21 mouse cellular contexts compared by ENCODE assay signal in genomic region chrX:167098914-167099313, GRCm38 (mm10).
DNase-seq lines count a peak whose midpoint lies in the region; ATAC-seq and TF ChIP-seq lines count a peak whose summit lies in the region.
"Had no signal": no experiment of that assay in that cellular context is flagged by ENCODE, and none has a peak within 500 bp of the region (broad histone marks: within the 10 kb centered on the region; RNA-seq: fewer than 3 reads in every experiment).

No protein-coding gene starts in this region.

- no peaks in the 10 kb centered on the region for H3K4me1 ChIP-seq in lung, embryonic 16.5 days (replicated peaks; ENCODE audit: control insufficient read depth, insufficient read depth, low read length)
- H3K4me1 ChIP-seq in CH12.LX (ENCODE audit: control insufficient read depth in 1 of 2, insufficient read depth in 2 of 2) (peaks cover 4 to 30% of the 10 kb centered on the region in 2 experiments), ES-E14 (ENCODE audit: control insufficient read depth in 2 of 2, insufficient read depth in 2 of 2, low read length in 2 of 2, poor library complexity in 1 of 2) (no peaks in the 10 kb centered on the region)
- H3K4me1 ChIP-seq: embryonic facial prominence, embryonic 15.5 days had no signal

- TF ChIP-seq POLR2A in CH12.LX (IDR thresholded peaks at IDR 0.05; ENCODE audit: low read depth, low read length) (no peak), myocyte (IDR thresholded peaks at IDR 0.05; ENCODE audit: insufficient read length, low read depth) (no peak)

- H3K27me3 ChIP-seq in lung, embryonic 16.5 days (ENCODE audit: control insufficient read depth, insufficient read depth, low read depth, low read length), result no peaks in the 10 kb centered on the region; the same call in 1 of the 2 replicates
- H3K27me3 ChIP-seq in CH12.LX (replicated peaks) (no peaks in the 10 kb centered on the region), myocyte (ENCODE audit: control insufficient read depth, insufficient read depth, insufficient read length) (no peaks in the 10 kb centered on the region)

- H3K4me3 ChIP-seq in lung, embryonic 16.5 days (ENCODE audit: low read length), result no peak overlapping the region
- H3K4me3 ChIP-seq in CH12.LX (replicated peaks in 1 of 3; ENCODE audit: low read depth in 2 of 3, low read length in 2 of 3, poor library complexity in 1 of 3), result no peak overlapping the region
- no peak overlapping the region for H3K4me3 ChIP-seq in ES-E14 (ENCODE audit: insufficient read depth in 1 of 2, low read depth in 1 of 2, low read length in 2 of 2, poor library complexity in 1 of 2, severe bottlenecking in 1 of 2)
- H3K4me3 ChIP-seq in myocyte, result no peak overlapping the region
- H3K4me3 ChIP-seq: embryonic facial prominence, embryonic 13.5 days; embryonic facial prominence, embryonic 15.5 days; erythroblast, embryonic 14.5 days; forebrain, embryonic 10.5 days; forebrain, embryonic 12.5 days had no signal

- H3K4me2 ChIP-seq in lung, embryonic 16.5 days (ENCODE audit: low read depth, low read length), result no peak overlapping the region
- H3K4me2 ChIP-seq in CH12.LX (ENCODE audit: insufficient read depth, low read depth, poor library complexity, severe bottlenecking), result no peak overlapping the region
- H3K4me2 ChIP-seq in myocyte (ENCODE audit: low read depth), result peak overlapping the region; percentile 62
- H3K4me2 ChIP-seq: embryonic facial prominence, embryonic 13.5 days; embryonic facial prominence, embryonic 15.5 days; forebrain, embryonic 12.5 days had no signal

- H3K9me3 ChIP-seq in lung, embryonic 16.5 days (ENCODE audit: control insufficient read depth, low read length), result no peaks in the 10 kb centered on the region
- H3K9me3 ChIP-seq in CH12.LX (replicated peaks; ENCODE audit: low read length) (no peaks in the 10 kb centered on the region), ES-E14 (ENCODE audit: control insufficient read depth, insufficient read depth, low read depth, low read length) (no peaks in the 10 kb centered on the region)
- H3K9me3 ChIP-seq: embryonic facial prominence, embryonic 13.5 days; embryonic facial prominence, embryonic 15.5 days; forebrain, embryonic 10.5 days; forebrain, embryonic 12.5 days had no signal

- H3ac ChIP-seq in myocyte (ENCODE audit: control insufficient read depth, insufficient read length), result no peak overlapping the region

- dilution Hi-C loops in CH12.LX (cut with MboI; ENCODE audit: extremely low pct_ligation_motif_present, extremely low pct_unique_long_range_greater_than_20kb, low sequenced_read_pairs), result no loop called here

- no peak for TF ChIP-seq EP300 in CH12.LX (IDR thresholded peaks at IDR 0.05; ENCODE audit: low read length)

- 47% methylated on average over 3 of the region's 3 CpGs for WGBS in lung, embryonic 16.5 days

- H3K9ac ChIP-seq in lung, embryonic 16.5 days (ENCODE audit: low read length), result no peak overlapping the region
- H3K9ac ChIP-seq in CH12.LX (ENCODE audit: insufficient read depth, low read depth) (no peak overlapping the region), ES-E14 (ENCODE audit: insufficient read depth, low read depth, low read length, poor library complexity, severe bottlenecking) (no peak overlapping the region)
- H3K9ac ChIP-seq: embryonic facial prominence, embryonic 13.5 days; embryonic facial prominence, embryonic 15.5 days; forebrain, embryonic 12.5 days had no signal

- in situ Hi-C loops in CH12.LX (cut with MboI; ENCODE audit: low pct_ligation_motif_present, low pct_unique_long_range_greater_than_20kb, low sequenced_read_pairs), result loop anchor here (10.0 kb wide), 1 partner anchor 434 kb away; no protein-coding TSS in a partner anchor
- in situ Hi-C loops in ES-E14 (cut with MboI; ENCODE audit: low sequenced_read_pairs in 2 of 2, unreplicated experiment in 2 of 2), result no loop called here

- no peak for TF ChIP-seq CTCF in CH12.LX (conservative IDR thresholded peaks at IDR 0.05 in 1 of 2, IDR thresholded peaks at IDR 0.05 in 1 of 2; ENCODE audit: low read depth in 2 of 2, low read length in 2 of 2)

- ATAC-seq in lung, embryonic 16.5 days (ENCODE audit: low read depth), result no peak
- ATAC-seq: forebrain, embryonic 14.5 days; forebrain, embryonic 16.5 days had no signal

- peaks cover 8% of the 10 kb centered on the region; the same call in 1 of the 2 replicates for H3K79me2 ChIP-seq in CH12.LX (replicated peaks; ENCODE audit: control insufficient read depth, extremely low read depth, insufficient read depth, poor library complexity, severe bottlenecking)
- no peaks in the 10 kb centered on the region for H3K79me2 ChIP-seq in myocyte (ENCODE audit: control insufficient read depth, insufficient read depth)

- H3K36me3 ChIP-seq in lung, embryonic 16.5 days (ENCODE audit: control insufficient read depth, insufficient read depth, low read length), result no peaks in the 10 kb centered on the region
- H3K36me3 ChIP-seq in CH12.LX (replicated peaks in 1 of 2; ENCODE audit: control insufficient read depth in 1 of 2, insufficient read depth in 1 of 2, low read length in 1 of 2) (no peaks in the 10 kb centered on the region), ES-E14 (ENCODE audit: control insufficient read depth, insufficient read depth, low read length, poor library complexity, severe bottlenecking) (no peaks in the 10 kb centered on the region), myocyte (ENCODE audit: control insufficient read depth, insufficient read depth) (no peaks in the 10 kb centered on the region)
- H3K36me3 ChIP-seq: embryonic facial prominence, embryonic 13.5 days; embryonic facial prominence, embryonic 15.5 days; forebrain, embryonic 10.5 days; forebrain, embryonic 12.5 days had no signal

- H3K27ac ChIP-seq in lung, embryonic 16.5 days (ENCODE audit: low read length), result peak overlapping the region; percentile 57
- H3K27ac ChIP-seq in CH12.LX (ENCODE audit: insufficient read depth, low read depth), result no peak overlapping the region
- H3K27ac ChIP-seq in ES-E14 (ENCODE audit: insufficient read depth, low read depth, low read length, poor library complexity, severe bottlenecking), result no peak overlapping the region
- H3K27ac ChIP-seq: embryonic facial prominence, embryonic 13.5 days; embryonic facial prominence, embryonic 15.5 days; forebrain, embryonic 10.5 days; forebrain, embryonic 12.5 days had no signal

- no peak for TF ChIP-seq RAD21 in CH12.LX (IDR thresholded peaks at IDR 0.05; ENCODE audit: low read depth, low read length)

- no peak for DNase-seq in lung, postnatal 36 days
- DNase-seq in CH12.LX (ENCODE audit: extremely low read depth) (no peak), ES-E14 (ENCODE audit: low read depth, low spot score) (no peak)
- DNase-seq in gastrocnemius, postnatal 10 days, result no peak
- no peak for DNase-seq in left cerebral cortex, adult 9 months (ENCODE audit: low spot score in 2 of 2)
- DNase-seq: adrenal gland, adult 2 months; adrenal gland, postnatal 10 days; adrenal gland, postnatal 25 days; cerebellum, adult 11-12 months; cerebellum, adult 2 months; cerebellum, adult 9-10 months; cerebellum, postnatal 36 days had no signal

TF ChIP-seq in CH12.LX, 34 proteins besides CTCF, POLR2A, EP300 and RAD21:
- no peak for TF ChIP-seq CHD1 (IDR thresholded peaks at IDR 0.05; ENCODE audit: low read depth, low read length)
- TF ChIP-seq MAFK (IDR thresholded peaks at IDR 0.05; ENCODE audit: insufficient replicate concordance, low read length), result peak; percentile 67; the same call in 1 of the 2 replicates
- no peak for TF ChIP-seq MYC (IDR thresholded peaks at IDR 0.05; ENCODE audit: low read depth, low read length)
- no peak for TF ChIP-seq MEF2A (IDR thresholded peaks at IDR 0.05; ENCODE audit: borderline replicate concordance, low read depth, low read length)
- no peak for TF ChIP-seq HCFC1 (IDR thresholded peaks at IDR 0.05; ENCODE audit: low read depth, low read length)
TF ChIP-seq in CH12.LX: peak in this region for 1.

TF ChIP-seq in ES-E14, 5 proteins besides CTCF, POLR2A, EP300 and RAD21:
- TF ChIP-seq HCFC1 (IDR thresholded peaks at IDR 0.05; ENCODE audit: borderline replicate concordance, insufficient read depth, low read length), result no peak
- TF ChIP-seq MAFK (IDR thresholded peaks at IDR 0.05; ENCODE audit: insufficient read depth, low read depth, low read length), result peak; percentile 53

TF ChIP-seq in myocyte, 11 proteins besides CTCF, POLR2A, EP300 and RAD21:
- TF ChIP-seq MAX (IDR thresholded peaks at IDR 0.05; ENCODE audit: low read depth) (no peak), SRF (IDR thresholded peaks at IDR 0.05; ENCODE audit: control insufficient read depth, insufficient read length, low read depth) (no peak), REST (IDR thresholded peaks at IDR 0.05; ENCODE audit: insufficient read depth, insufficient read length) (no peak), TCF12 (IDR thresholded peaks at IDR 0.05; ENCODE audit: insufficient read depth, poor library complexity, severe bottlenecking) (no peak), E2F4 (IDR thresholded peaks at IDR 0.05; ENCODE audit: insufficient read depth) (no peak), USF1 (IDR thresholded peaks at IDR 0.05; ENCODE audit: low read depth) (no peak), MYOD1 (IDR thresholded peaks at IDR 0.05; ENCODE audit: control insufficient read depth in 1 of 3, insufficient read length in 2 of 3, low read depth in 2 of 3) (no peak), POLR2AphosphoS2 (IDR thresholded peaks at IDR 0.05; ENCODE audit: insufficient read length, low read depth) (no peak), CEBPB (IDR thresholded peaks at IDR 0.05; ENCODE audit: insufficient read depth, poor library complexity, severe bottlenecking) (no peak), TCF3 (IDR thresholded peaks at IDR 0.05; ENCODE audit: insufficient read length, low read depth) (no peak), MYOG (IDR thresholded peaks at IDR 0.05; ENCODE audit: control insufficient read depth in 1 of 3, insufficient read depth in 1 of 3, insufficient read length in 2 of 3, low read depth in 2 of 3) (no peak)
